Mouse (Mus musculus) adrenal gland, adult 18-20 months (tissue): ENCODE results near the gene AI854703. TPM values are rescaled to one million over a fixed set of nuclear protein-coding genes. Genes with fewer than 3 reads are reported as not detected.

Experiments used
- DNase-seq, 2 experiments: peaks; one replicate each; pipeline ENCODE4 v3.0.0; 2021 to 2022; ENCODE audit warnings: low spot score in 2 of 2
- long read RNA-seq, 2 experiments: library from polyadenylated mRNA; stranded (forward); transcript quantifications; one replicate each; pipeline ENCODE4 v2.0.0; 2021
- total RNA-seq, 2 experiments: library from RNA; stranded (reverse); gene quantifications; 1 replicate in 1 of 2; 2 replicates in 1 of 2; pipeline ENCODE4 v1.2.3; 2021

The AI854703 gene
- total RNA-seq = 1 to 10 TPM; 2.6 to 3.0 TPM
- long read RNA-seq, experiment 1, partial matches to known transcripts = 2 of 4 reads
- long read RNA-seq, experiment 1, other reads (novel, unspliced or antisense) = 1 of 4 reads
- long read RNA-seq, experiment 2, partial matches to known transcripts = 3 of 7 reads
- long read RNA-seq, experiment 2, other reads (novel, unspliced or antisense) = 4 of 7 reads

- no peak for DNase-seq
Measured at GRCm38 (mm10) chr6:48626464-48626863, at the start of gene AI854703. Gene AI854703 (plus strand): TSS chr6:48626764.

GRCm38 (mm10) chr6:48578736-48579135 is 47.8 kb upstream of the AI854703 start:
- no peak for DNase-seq

GRCm38 (mm10) chr6:48579215-48579648 is 47.3 kb upstream of the AI854703 start:
- DNase-seq = no peak

- no peak for DNase-seq
Measured at GRCm38 (mm10) chr6:48581257-48581656, 45.3 kb upstream of the AI854703 start.

GRCm38 (mm10) chr6:48582037-48582436 is 44.5 kb upstream of the AI854703 start:
- DNase-seq = no peak

GRCm38 (mm10) chr6:48589194-48589750 is 37.3 kb upstream of the AI854703 start, which contains the start of gene Gm45021:
Gene Gm45021 (plus strand): TSS chr6:48589610.
- no peak for DNase-seq

- no peak for DNase-seq
Measured at GRCm38 (mm10) chr6:48591221-48591845, 35.2 kb upstream of the AI854703 start.

- no peak for DNase-seq
Measured at GRCm38 (mm10) chr6:48591871-48592270, 34.7 kb upstream of the AI854703 start.

- peak; percentile 96 to 97 for DNase-seq
Measured at GRCm38 (mm10) chr6:48593158-48594042, 33.2 kb upstream of the AI854703 start, which contains the start of the genes Repin1 and Gm44965. Gene Repin1 (plus strand): TSS chr6:48593883. Gene Gm44965 (plus strand): TSS chr6:48593941.

- DNase-seq = peak; percentile 45 to 54
Measured at GRCm38 (mm10) chr6:48594043-48594738, 32.4 kb upstream of the AI854703 start.

- no peak for DNase-seq
Measured at GRCm38 (mm10) chr6:48595278-48595677, 31.3 kb upstream of the AI854703 start.

- DNase-seq = no peak
Measured at GRCm38 (mm10) chr6:48596545-48597232, 29.9 kb upstream of the AI854703 start.

- DNase-seq = no peak
Measured at GRCm38 (mm10) chr6:48597233-48597625, 29.3 kb upstream of the AI854703 start.

GRCm38 (mm10) chr6:48600594-48600993 is 26.0 kb upstream of the AI854703 start:
- DNase-seq = no peak

- peak; percentile 92 to 93 for DNase-seq
Measured at GRCm38 (mm10) chr6:48601271-48602079, 25.1 kb upstream of the AI854703 start, which contains the start of gene Zfp775. Gene Zfp775 (plus strand): TSS chr6:48602063.

GRCm38 (mm10) chr6:48602080-48602741 is 24.4 kb upstream of the AI854703 start:
- DNase-seq = peak in 1 of 2 experiments; percentile 41

GRCm38 (mm10) chr6:48608124-48608523 is 18.4 kb upstream of the AI854703 start:
- peak in 1 of 2 experiments; percentile 41 for DNase-seq

GRCm38 (mm10) chr6:48609512-48609911 is 17.1 kb upstream of the AI854703 start:
- DNase-seq = no peak
